Mouse (Mus musculus): ENCODE results near the gene Prl7d1. TPM values are rescaled to one million over a fixed set of nuclear protein-coding genes. Genes with fewer than 3 reads are reported as not detected.

Gene Prl7d1
- polyA plus RNA-seq (2014; fragmentation: Illumina TruSeq; extraction: RNeasy Lipid Tissue Mini Kit (QIAGEN cat#74804); ENCODE audit: low read depth, low replicate concordance): not detected

GRCm38 (mm10) chr13:27716636-27717035, at the start of gene Prl7d1:
TSS of gene Prl7d1 (minus strand) at chr13:27716736.

GRCm38 (mm10) chr13:27667936-27668335, 48.6 kb downstream of the Prl7d1 start, which contains the start of gene Prl7a2:
TSS of gene Prl7a2 (minus strand) at chr13:27668036.

Other genes starting within 250 kb of the Prl7d1 start
- gene Prl8a8, start 203.5 kb downstream of the Prl7d1 start, polyA plus RNA-seq (2014; fragmentation: Illumina TruSeq; extraction: RNeasy Lipid Tissue Mini Kit (QIAGEN cat#74804); ENCODE audit: low read depth, low replicate concordance): not detected
- gene Prl8a9, start 152.1 kb downstream of the Prl7d1 start, polyA plus RNA-seq (2014; fragmentation: Illumina TruSeq; extraction: RNeasy Lipid Tissue Mini Kit (QIAGEN cat#74804); ENCODE audit: low read depth, low replicate concordance): not detected
- gene Prl8a1, start 134.6 kb downstream of the Prl7d1 start, polyA plus RNA-seq (2014; fragmentation: Illumina TruSeq; extraction: RNeasy Lipid Tissue Mini Kit (QIAGEN cat#74804); ENCODE audit: low read depth, low replicate concordance): not detected
- not detected for gene Prl7b1, start 106.2 kb downstream of the Prl7d1 start, polyA plus RNA-seq (2014; fragmentation: Illumina TruSeq; extraction: RNeasy Lipid Tissue Mini Kit (QIAGEN cat#74804); ENCODE audit: low read depth, low replicate concordance)
- not detected for gene Prl7a1, start 74.2 kb downstream of the Prl7d1 start, polyA plus RNA-seq (2014; fragmentation: Illumina TruSeq; extraction: RNeasy Lipid Tissue Mini Kit (QIAGEN cat#74804); ENCODE audit: low read depth, low replicate concordance)
- not detected for gene Prl7a2, start 48.7 kb downstream of the Prl7d1 start, polyA plus RNA-seq (2014; fragmentation: Illumina TruSeq; extraction: RNeasy Lipid Tissue Mini Kit (QIAGEN cat#74804); ENCODE audit: low read depth, low replicate concordance)
- 0.21 TPM for gene Prl7c1, start 64.1 kb upstream of the Prl7d1 start, polyA plus RNA-seq (2014; fragmentation: Illumina TruSeq; extraction: RNeasy Lipid Tissue Mini Kit (QIAGEN cat#74804); ENCODE audit: low read depth, low replicate concordance)
- gene Prl2a1, start 84.9 kb upstream of the Prl7d1 start, polyA plus RNA-seq (2014; fragmentation: Illumina TruSeq; extraction: RNeasy Lipid Tissue Mini Kit (QIAGEN cat#74804); ENCODE audit: low read depth, low replicate concordance): not detected
- gene Prl2c1, start 132.6 kb upstream of the Prl7d1 start, polyA plus RNA-seq (2014; fragmentation: Illumina TruSeq; extraction: RNeasy Lipid Tissue Mini Kit (QIAGEN cat#74804); ENCODE audit: low read depth, low replicate concordance): not detected